Comparison of ENCODE assay signal across 9 mouse cellular contexts in genomic region chr1:75422216-75422822, GRCm38 (mm10). TPM values are rescaled to one million over a fixed set of nuclear protein-coding genes. Genes with fewer than 3 reads are reported as not detected.
DNase-seq lines count a peak whose midpoint lies in the region; ATAC-seq lines count a peak whose summit lies in the region.
"Had no signal": no experiment of that assay in that cellular context is flagged by ENCODE, and none has a peak within 500 bp of the region (broad histone marks: within the 10 kb centered on the region; RNA-seq: fewer than 3 reads in every experiment).

No protein-coding gene starts in this region.

- peak overlapping the region; percentile 65 for H3K9ac ChIP-seq in heart, embryonic 16.5 days (ENCODE audit: low read length)
- H3K9ac ChIP-seq in hindbrain, embryonic 11.5 days (ENCODE audit: low read depth, low read length) = peak overlapping the region; percentile 63

- H3K4me1 ChIP-seq in heart, embryonic 16.5 days (ENCODE audit: control insufficient read depth, insufficient read depth, low read length) = peaks cover 8% of the 10 kb centered on the region
- H3K4me1 ChIP-seq in embryonic facial prominence, embryonic 10.5 days = peaks cover 66% of the 10 kb centered on the region
- H3K4me1 ChIP-seq in hindbrain, embryonic 11.5 days (replicated peaks; ENCODE audit: control insufficient read depth, insufficient read depth, low read length) = peaks cover 20% of the 10 kb centered on the region
- H3K4me1 ChIP-seq in midbrain, embryonic 10.5 days = peaks cover 59% of the 10 kb centered on the region

- DNase-seq in heart, adult 18-20 months = no peak
- DNase-seq in embryonic facial prominence, embryonic 10.5 days (ENCODE audit: low spot score) = no peak
- DNase-seq in hindbrain, embryonic 11.5 days (ENCODE audit: low spot score) = peak; percentile 44
- peak; percentile 46 for DNase-seq in midbrain, embryonic 10.5 days (ENCODE audit: low spot score)
- DNase-seq in left cerebral cortex, postnatal 25 days (ENCODE audit: low spot score in 2 of 2) = no peak
- DNase-seq in B cell, adult 2 months = no peak
- DNase-seq in layer of hippocampus, postnatal 36 days = no peak
- DNase-seq: heart, adult 11 months had no signal

- H3K4me3 ChIP-seq in heart, embryonic 16.5 days (ENCODE audit: low read length) = peak overlapping the region; percentile 21; the same call in 1 of the 2 replicates
- H3K4me3 ChIP-seq in embryonic facial prominence, embryonic 10.5 days = peak overlapping the region; percentile 60
- H3K4me3 ChIP-seq in hindbrain, embryonic 11.5 days (ENCODE audit: low read depth, low read length) = peak overlapping the region; percentile 34
- H3K4me3 ChIP-seq in midbrain, embryonic 10.5 days = peak overlapping the region; percentile 57

- peak overlapping the region; percentile 53 for H3K4me2 ChIP-seq in heart, embryonic 16.5 days (ENCODE audit: low read depth, low read length)
- H3K4me2 ChIP-seq in hindbrain, embryonic 11.5 days (replicated peaks; ENCODE audit: low read depth, low read length) = peak overlapping the region; percentile 66

- ATAC-seq in heart, embryonic 16.5 days (replicated peaks; ENCODE audit: extremely low read depth, insufficient read depth, low FRiP score) = no peak
- ATAC-seq in hindbrain, embryonic 11.5 days (ENCODE audit: low FRiP score) = no peak; the same call in 1 of the 2 replicates

- peaks cover 35% of the 10 kb centered on the region for H3K36me3 ChIP-seq in heart, embryonic 16.5 days (ENCODE audit: control insufficient read depth, insufficient read depth)
- H3K36me3 ChIP-seq in embryonic facial prominence, embryonic 10.5 days (replicated peaks) = peaks cover 21% of the 10 kb centered on the region
- no peaks in the 10 kb centered on the region for H3K36me3 ChIP-seq in hindbrain, embryonic 11.5 days (ENCODE audit: control insufficient read depth, insufficient read depth, low read length)
- no peaks in the 10 kb centered on the region for H3K36me3 ChIP-seq in midbrain, embryonic 10.5 days

- intact Hi-C loops in left cerebral cortex, postnatal 25 days (cut with DNase I) = no loop called here

- no peak overlapping the region for H3K27ac ChIP-seq in heart, embryonic 16.5 days (ENCODE audit: low read length)
- peak overlapping the region; percentile 83 for H3K27ac ChIP-seq in embryonic facial prominence, embryonic 10.5 days (replicated peaks)
- H3K27ac ChIP-seq in hindbrain, embryonic 11.5 days (ENCODE audit: low read depth, low read length) = no peak overlapping the region
- peak overlapping the region; percentile 73 for H3K27ac ChIP-seq in midbrain, embryonic 10.5 days (replicated peaks)

- H3K9me3 ChIP-seq in heart, embryonic 16.5 days (replicated peaks; ENCODE audit: control insufficient read depth, low read length) = no peaks in the 10 kb centered on the region
- no peaks in the 10 kb centered on the region for H3K9me3 ChIP-seq in embryonic facial prominence, embryonic 10.5 days
- H3K9me3 ChIP-seq in hindbrain, embryonic 11.5 days (ENCODE audit: control insufficient read depth, low read length) = no peaks in the 10 kb centered on the region
- no peaks in the 10 kb centered on the region for H3K9me3 ChIP-seq in midbrain, embryonic 10.5 days (replicated peaks)

- WGBS in heart, embryonic 16.5 days = 25% methylated on average over 28 of the region's 32 CpGs
- WGBS in embryonic facial prominence, embryonic 10.5 days = 2% methylated on average over 32 of the region's 32 CpGs
- WGBS in hindbrain, embryonic 11.5 days = 6% methylated on average over 32 of the region's 32 CpGs
- WGBS in midbrain, embryonic 10.5 days = 3% methylated on average over 32 of the region's 32 CpGs

- peaks cover 21% of the 10 kb centered on the region for H3K27me3 ChIP-seq in heart, embryonic 16.5 days (ENCODE audit: control insufficient read depth, insufficient read depth, low read length)
- peaks cover 59% of the 10 kb centered on the region for H3K27me3 ChIP-seq in embryonic facial prominence, embryonic 10.5 days (replicated peaks; ENCODE audit: low read depth, poor library complexity, severe bottlenecking)
- peaks cover 44% of the 10 kb centered on the region for H3K27me3 ChIP-seq in hindbrain, embryonic 11.5 days (ENCODE audit: control insufficient read depth, insufficient read depth, low read length)
- H3K27me3 ChIP-seq in midbrain, embryonic 10.5 days (ENCODE audit: low read depth, poor library complexity, severe bottlenecking) = peaks cover 78% of the 10 kb centered on the region

RNA-seq across cellular contexts. Expression of gene Gmppa, which starts 13.4 kb away (rescaled TPM):
- polyA plus RNA-seq in heart, embryonic 16.5 days (2015; fragmentation: Nextera tagmentation; extraction: Ambion mirVana) = 72.6 and 85.3 TPM in 2 replicates
- total RNA-seq in heart, adult 18-20 months (2021) = 10 to 100 TPM; 34.5 to 38.2 TPM
- polyA plus RNA-seq in embryonic facial prominence, embryonic 10.5 days (2016; fragmentation: Nextera tagmentation; extraction: Ambion mirVana) = 57.1 and 61.3 TPM in 2 replicates
- 53.8 and 56.3 TPM in 2 replicates for polyA plus RNA-seq in hindbrain, embryonic 11.5 days (2014; fragmentation: Nextera tagmentation; extraction: Ambion mirVana)
- 70.2 and 73.1 TPM in 2 replicates for polyA plus RNA-seq in midbrain, embryonic 10.5 days (2016; fragmentation: Nextera tagmentation; extraction: Ambion mirVana)
- total RNA-seq in left cerebral cortex, postnatal 25 days (2021) = 10 to 100 TPM; 58.8 to 61.0 TPM
- total RNA-seq in layer of hippocampus, postnatal 36 days (2021) = 10 to 100 TPM; 63.6 to 73.5 TPM

RNA-seq across cellular contexts. Expression of gene Asic4, which starts 27.9 kb away (rescaled TPM):
- 0.08 and 0.27 TPM in 2 replicates for polyA plus RNA-seq in heart, embryonic 16.5 days (2015; fragmentation: Nextera tagmentation; extraction: Ambion mirVana)
- not detected for total RNA-seq in heart, adult 18-20 months (2021)
- 2.1 and 2.4 TPM in 2 replicates for polyA plus RNA-seq in embryonic facial prominence, embryonic 10.5 days (2016; fragmentation: Nextera tagmentation; extraction: Ambion mirVana)
- polyA plus RNA-seq in hindbrain, embryonic 11.5 days (2014; fragmentation: Nextera tagmentation; extraction: Ambion mirVana) = 1.9 and 4.4 TPM in 2 replicates
- 6.1 and 17.7 TPM in 2 replicates for polyA plus RNA-seq in midbrain, embryonic 10.5 days (2016; fragmentation: Nextera tagmentation; extraction: Ambion mirVana)
- total RNA-seq in left cerebral cortex, postnatal 25 days (2021) = 10 to 100 TPM; 10.4 to 20.6 TPM
- 1 to 10 TPM; 6.5 to 7.4 TPM for total RNA-seq in layer of hippocampus, postnatal 36 days (2021)

RNA-seq across cellular contexts. Expression of gene Speg, which starts 47.2 kb away (rescaled TPM):
- 41.1 and 46.4 TPM in 2 replicates for polyA plus RNA-seq in heart, embryonic 16.5 days (2015; fragmentation: Nextera tagmentation; extraction: Ambion mirVana)
- total RNA-seq in heart, adult 18-20 months (2021) = 100 to 1,000 TPM; 115 TPM
- 30.2 and 30.6 TPM in 2 replicates for polyA plus RNA-seq in embryonic facial prominence, embryonic 10.5 days (2016; fragmentation: Nextera tagmentation; extraction: Ambion mirVana)
- 11.1 and 12.7 TPM in 2 replicates for polyA plus RNA-seq in hindbrain, embryonic 11.5 days (2014; fragmentation: Nextera tagmentation; extraction: Ambion mirVana)
- 23.6 and 26.9 TPM in 2 replicates for polyA plus RNA-seq in midbrain, embryonic 10.5 days (2016; fragmentation: Nextera tagmentation; extraction: Ambion mirVana)
- total RNA-seq in left cerebral cortex, postnatal 25 days (2021) = 100 to 1,000 TPM; 192 to 208 TPM
- total RNA-seq in layer of hippocampus, postnatal 36 days (2021) = 100 to 1,000 TPM; 166 to 180 TPM

RNA-seq across cellular contexts. Expression of gene Chpf, which starts 56.8 kb away (rescaled TPM):
- polyA plus RNA-seq in heart, embryonic 16.5 days (2015; fragmentation: Nextera tagmentation; extraction: Ambion mirVana) = 23.9 and 27.0 TPM in 2 replicates
- total RNA-seq in heart, adult 18-20 months (2021) = 10 to 100 TPM; 22.0 to 22.4 TPM
- 25.3 and 27.0 TPM in 2 replicates for polyA plus RNA-seq in embryonic facial prominence, embryonic 10.5 days (2016; fragmentation: Nextera tagmentation; extraction: Ambion mirVana)
- 17.8 and 20.2 TPM in 2 replicates for polyA plus RNA-seq in hindbrain, embryonic 11.5 days (2014; fragmentation: Nextera tagmentation; extraction: Ambion mirVana)
- 24.4 and 25.2 TPM in 2 replicates for polyA plus RNA-seq in midbrain, embryonic 10.5 days (2016; fragmentation: Nextera tagmentation; extraction: Ambion mirVana)
- total RNA-seq in left cerebral cortex, postnatal 25 days (2021) = 10 to 100 TPM; 82.1 to 82.4 TPM
- 10 to 100 TPM; 76.8 to 82.8 TPM for total RNA-seq in layer of hippocampus, postnatal 36 days (2021)

RNA-seq across cellular contexts. Expression of gene Tmem198, which starts 57.0 kb away (rescaled TPM):
- polyA plus RNA-seq in heart, embryonic 16.5 days (2015; fragmentation: Nextera tagmentation; extraction: Ambion mirVana) = 0.60 and 0.69 TPM in 2 replicates
- under 1 TPM; 0.30 to 0.46 TPM for total RNA-seq in heart, adult 18-20 months (2021)
- 3.3 and 3.5 TPM in 2 replicates for polyA plus RNA-seq in embryonic facial prominence, embryonic 10.5 days (2016; fragmentation: Nextera tagmentation; extraction: Ambion mirVana)
- polyA plus RNA-seq in hindbrain, embryonic 11.5 days (2014; fragmentation: Nextera tagmentation; extraction: Ambion mirVana) = 11.1 and 11.6 TPM in 2 replicates
- 9.9 and 17.4 TPM in 2 replicates for polyA plus RNA-seq in midbrain, embryonic 10.5 days (2016; fragmentation: Nextera tagmentation; extraction: Ambion mirVana)
- total RNA-seq in left cerebral cortex, postnatal 25 days (2021) = 100 to 1,000 TPM in 1 of 2 experiments, 10 to 100 TPM in 1; 92.9 to 111 TPM
- 10 to 100 TPM; 68.8 to 71.4 TPM for total RNA-seq in layer of hippocampus, postnatal 36 days (2021)

Comparison
In these comparisons a context has a peak if more than half of its experiments do, and no peak if none do; other contexts are left out.
1. H3K27ac ChIP-seq: peak in embryonic facial prominence, embryonic 10.5 days (single experiment) and midbrain, embryonic 10.5 days (single experiment); none in heart, embryonic 16.5 days (single experiment) and hindbrain, embryonic 11.5 days (single experiment).
2. DNase-seq: peak in hindbrain, embryonic 11.5 days (single experiment) and midbrain, embryonic 10.5 days (single experiment); none in heart, adult 18-20 months (0 of 2), embryonic facial prominence, embryonic 10.5 days (single experiment), left cerebral cortex, postnatal 25 days (0 of 2), B cell, adult 2 months (0 of 2) and layer of hippocampus, postnatal 36 days (0 of 2).
3. Peak in every context shown above with its lines, with median percentiles within 50 percentile points of each other: H3K4me3 ChIP-seq.